Mouse (Mus musculus) cerebellum, adult 9-11 months (tissue): ENCODE results near the gene Cacnb2.

Source experiments
- DNase-seq: peaks from one replicate; pipeline ENCODE4 v3.0.0; 2022

The Cacnb2 gene

DNA sequence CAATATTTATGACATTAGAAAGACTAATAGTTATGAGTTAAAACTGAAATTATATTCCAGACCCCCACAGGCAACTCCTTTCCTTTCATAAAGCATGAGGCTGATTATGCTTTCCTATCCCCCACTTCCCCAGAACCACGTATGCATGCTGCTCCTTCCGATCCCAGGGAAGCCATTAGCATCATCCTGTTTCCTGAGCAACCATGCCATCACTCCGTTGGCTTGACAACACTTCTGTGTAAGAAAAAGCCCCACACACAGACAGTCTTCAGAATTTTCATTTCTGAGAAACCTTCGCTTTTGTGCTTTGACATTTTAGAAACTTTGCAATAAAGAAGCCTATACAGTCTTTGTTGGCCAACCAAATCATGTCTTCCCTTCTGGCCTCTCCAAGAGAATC lies 393.1 kb downstream of the Cacnb2 start:
- DNase-seq: no peak

DNA sequence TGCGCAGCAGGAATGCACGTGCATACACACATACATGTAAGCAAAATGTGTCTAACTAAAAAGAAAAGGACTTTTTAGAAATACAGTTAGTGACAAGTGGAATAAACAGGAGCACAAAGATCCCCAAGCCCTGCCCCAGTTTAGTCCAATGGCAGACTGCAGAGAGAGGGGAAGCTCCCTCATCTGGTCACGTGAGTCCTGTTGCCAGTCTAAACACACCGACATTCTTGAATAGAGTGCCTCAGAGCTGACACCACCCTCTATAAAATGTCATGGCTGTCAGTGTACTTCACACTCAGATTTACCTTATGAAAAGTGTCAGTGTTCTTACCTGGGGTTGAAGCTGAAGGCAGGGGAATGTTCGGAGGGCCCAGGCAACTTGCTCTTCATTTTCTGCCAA lies 394.9 kb downstream of the Cacnb2 start:
- no peak for DNase-seq

DNA sequence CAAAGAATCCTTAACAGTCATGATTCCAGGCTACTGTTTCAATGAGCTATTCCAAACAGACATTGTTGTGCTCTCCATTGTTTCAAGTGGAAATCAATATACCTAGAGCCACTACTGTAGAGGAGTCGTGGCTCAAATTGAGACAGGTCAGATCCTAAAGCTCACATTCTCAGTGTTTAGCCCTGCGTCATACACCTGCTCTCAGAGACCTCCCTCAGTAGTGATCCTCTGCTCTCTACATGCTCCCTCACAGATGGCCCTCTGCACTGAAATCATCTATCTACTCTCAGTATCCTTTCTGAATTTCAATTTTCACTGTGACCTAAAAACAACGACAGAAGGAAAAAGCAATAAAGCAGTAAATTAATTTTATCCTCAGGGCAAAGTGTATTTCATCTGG lies 404.6 kb downstream of the Cacnb2 start:
- DNase-seq: no peak

DNA sequence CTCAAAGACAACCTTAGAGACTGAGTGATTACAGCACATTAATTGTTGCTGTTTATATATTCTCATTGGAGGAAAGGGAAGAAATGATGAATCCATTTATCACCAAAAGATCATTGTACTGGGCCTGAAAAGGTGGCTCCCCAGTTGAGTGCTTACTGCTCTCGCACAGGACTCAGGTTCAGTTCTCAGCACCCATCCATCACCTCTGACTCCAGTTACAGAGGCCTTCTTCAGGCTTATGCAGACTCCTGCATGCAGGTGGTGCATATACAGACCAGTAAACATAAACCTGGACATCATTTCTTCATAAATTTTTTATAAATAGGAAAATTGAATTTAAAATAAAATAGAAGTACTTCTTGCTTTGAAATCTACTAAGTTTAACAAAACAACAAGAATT lies 405.2 kb downstream of the Cacnb2 start:
- no peak for DNase-seq

DNA sequence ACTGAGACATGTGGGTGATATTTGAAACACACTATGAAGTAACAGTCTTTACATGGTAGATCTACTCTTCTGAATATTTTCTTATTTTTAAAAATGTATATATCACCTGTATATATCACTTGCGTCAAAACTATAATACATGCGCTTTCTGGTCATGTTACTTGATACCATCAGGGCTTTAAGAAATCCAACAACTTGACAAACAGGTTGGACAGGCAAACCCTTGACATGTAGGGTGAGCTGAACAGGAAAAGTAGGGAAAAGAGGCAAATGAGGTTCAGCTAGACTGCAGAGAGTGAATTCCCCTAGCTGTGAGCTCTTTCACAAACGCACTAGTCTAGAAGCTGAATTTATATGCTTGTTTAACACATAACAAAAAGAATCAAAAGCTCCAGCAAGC lies 423.9 kb downstream of the Cacnb2 start:
- no peak for DNase-seq

DNA sequence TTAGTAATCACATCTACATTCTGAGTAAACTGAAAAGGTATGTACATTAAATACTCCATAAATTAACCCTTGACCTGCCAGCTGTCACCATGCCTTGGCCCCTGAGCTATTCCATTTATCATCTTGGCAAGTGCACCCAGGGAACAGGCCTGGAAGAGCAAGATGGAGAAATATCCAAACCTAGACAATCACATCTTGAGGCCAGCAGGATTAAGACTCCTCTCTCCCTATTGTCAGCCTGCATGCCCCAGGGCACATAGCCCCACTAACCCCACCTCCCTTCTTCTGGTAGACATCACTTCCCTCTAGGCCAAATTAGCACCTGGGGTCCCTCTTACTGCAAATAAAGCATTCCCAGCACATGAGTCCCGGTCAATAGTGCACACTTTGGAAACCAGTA lies 424.9 kb downstream of the Cacnb2 start:
- no peak for DNase-seq
